Mouse (Mus musculus) intestine, embryonic 16.5 days (tissue): ENCODE measurements around the gene Spon1. TPM values are rescaled to one million over a fixed set of nuclear protein-coding genes. Genes with fewer than 3 reads are reported as not detected.

Experiments used
- ATAC-seq: fragments of 200-750 bp; cut with Nextera tagmentation; 2 replicates; pipeline ENCODE4 v1.8.0; 2017; ENCODE audit warnings: moderate TSS enrichment, moderate library complexity
- H3K27ac ChIP-seq: fragments of 300-500 bp; sonication (generic); 2 replicates; pipeline ENCODE4 v1.5.1; 2014; ENCODE audit warnings: mild to moderate bottlenecking, low read length
- H3K27me3 ChIP-seq: fragments of 300-500 bp; sonication (generic); replicated peaks from 2 replicates; pipeline ENCODE4 v1.6.1; 2014; ENCODE audit warnings: low read length, control low read depth, mixed read lengths; ENCODE audit not compliant: control insufficient read depth, insufficient read depth
- H3K36me3 ChIP-seq: fragments of 300-500 bp; sonication (generic); 2 replicates; pipeline ENCODE4 v1.6.1; 2014; ENCODE audit warnings: low read length, control low read depth; ENCODE audit not compliant: control insufficient read depth, insufficient read depth
- H3K4me1 ChIP-seq: fragments of 300-500 bp; sonication (generic); 2 replicates; pipeline ENCODE4 v1.6.1; 2014; ENCODE audit warnings: low read length, control low read depth, mixed read lengths; ENCODE audit not compliant: control insufficient read depth, insufficient read depth
- H3K4me2 ChIP-seq: fragments of 300-500 bp; sonication (generic); 2 replicates; pipeline ENCODE4 v1.6.1; 2014; ENCODE audit warnings: low read depth, low read length, control low read depth
- H3K4me3 ChIP-seq: fragments of 300-500 bp; sonication (generic); 2 replicates; pipeline ENCODE4 v1.5.1; 2014; ENCODE audit warnings: mild to moderate bottlenecking, low read length
- H3K9ac ChIP-seq: fragments of 300-500 bp; sonication (generic); 2 replicates; pipeline ENCODE4 v1.6.1; 2014; ENCODE audit warnings: low read depth, low read length
- H3K9me3 ChIP-seq: fragments of 300-500 bp; sonication (generic); 2 replicates; pipeline ENCODE4 v1.6.1; 2016; ENCODE audit warnings: low read length, control low read depth; ENCODE audit not compliant: control insufficient read depth
- WGBS: fragments of 180-500 bp; shearing (Covaris S2); extraction: QIAGEN DNeasy Blood & Tissue Kit; methylation state at CpG from one replicate; pipeline ENCODE4 v1.1.7; 2014; 5-methylcytosine and 5-hydroxymethylcytosine counted together
- polyA plus RNA-seq: library from polyadenylated mRNA; unstranded; fragments of >200 nt; fragmentation: Nextera tagmentation; extraction: Ambion mirVana; gene quantifications from 2 replicates; pipeline ENCODE4 v1.2.1, GENCODE M21; 2015

Gene Spon1
- polyA plus RNA-seq, 1 experiment from 2014 or later, result 8.9 TPM

- Histone ChIP-seq H3K9me3 (no peaks in the 10 kb centered on the region), H3K36me3 (no peaks in the 10 kb centered on the region), H3K27ac (0 out of 2 replicates have a peak overlapping the region, but pooled peaks have one; percentile 27), H3K9ac (peak overlapping the region; percentile 11; the same call in 1 of the 2 replicates), H3K4me1 (peaks cover 43% of the 10 kb centered on the region), H3K4me3 (no peak overlapping the region), H3K4me2 (peak overlapping the region; percentile 39; the same call in 1 of the 2 replicates), H3K27me3 (no peaks in the 10 kb centered on the region)
- WGBS, result 49% methylated on average over 6 of the region's 6 CpGs
- no peak for ATAC-seq
These were observed 321.5 kb downstream of the Spon1 start for GRCm38 (mm10) chr7:114087341-114087740.

- Histone ChIP-seq H3K9ac (0 out of 2 replicates have a peak overlapping the region, but pooled peaks have one; percentile 11), H3K4me3 (no peak overlapping the region), H3K4me1 (peaks cover 43% of the 10 kb centered on the region), H3K36me3 (no peaks in the 10 kb centered on the region), H3K27ac (peak overlapping the region; percentile 78), H3K9me3 (no peaks in the 10 kb centered on the region), H3K4me2 (peak overlapping the region; percentile 39), H3K27me3 (no peaks in the 10 kb centered on the region)
- ATAC-seq, result peak; percentile 36; the same call in 1 of the 2 replicates
- 14% methylated on average over 11 of the region's 11 CpGs for WGBS
These were observed 322.2 kb downstream of the Spon1 start for GRCm38 (mm10) chr7:114087986-114088385.

- WGBS, result 50% methylated on average over 5 of the region's 5 CpGs
- no peaks in the 10 kb centered on the region for H3K9me3 ChIP-seq
- no peak overlapping the region for H3K4me3 ChIP-seq
- peak overlapping the region; percentile 24; the same call in 1 of the 2 replicates for H3K9ac ChIP-seq
- no peaks in the 10 kb centered on the region for H3K36me3 ChIP-seq
- H3K27me3 ChIP-seq, result no peaks in the 10 kb centered on the region
- H3K4me2 ChIP-seq, result peak overlapping the region; percentile 27; the same call in 1 of the 2 replicates
- peaks cover 43% of the 10 kb centered on the region for H3K4me1 ChIP-seq
- peak overlapping the region; percentile 82 for H3K27ac ChIP-seq
- peak; percentile 86 for ATAC-seq
These were observed 323.1 kb downstream of the Spon1 start for GRCm38 (mm10) chr7:114088918-114089317.

DNA sequence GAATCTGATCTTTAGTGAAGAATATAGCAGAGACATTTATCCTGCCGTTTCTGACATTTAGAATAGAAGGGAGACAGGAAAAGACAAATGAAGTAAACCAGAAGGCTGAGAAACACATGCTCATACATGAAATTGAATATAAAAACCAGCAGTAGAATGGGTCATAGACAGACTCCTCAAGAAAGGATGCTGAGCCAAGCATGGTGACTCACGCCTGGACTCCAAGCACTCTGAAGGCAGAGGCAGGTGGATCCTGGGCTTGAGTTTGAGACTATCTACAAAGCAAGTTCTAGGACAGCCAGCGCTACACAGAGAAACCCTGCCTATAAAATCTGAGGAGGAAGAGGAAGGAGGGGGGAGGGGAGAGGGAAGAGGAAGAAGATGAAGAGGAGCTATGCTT lies 324.4 kb downstream of the Spon1 start:
- no peak overlapping the region for H3K27ac ChIP-seq
- peaks cover 45% of the 10 kb centered on the region for H3K4me1 ChIP-seq
- no peaks in the 10 kb centered on the region for H3K36me3 ChIP-seq
- H3K27me3 ChIP-seq, result no peaks in the 10 kb centered on the region
- no peak overlapping the region for H3K4me2 ChIP-seq
- H3K4me3 ChIP-seq, result no peak overlapping the region
- no peaks in the 10 kb centered on the region for H3K9me3 ChIP-seq
- ATAC-seq, result no peak
- WGBS, result 73% methylated on average over 3 of the region's 3 CpGs
- no peak overlapping the region for H3K9ac ChIP-seq

GRCm38 (mm10) chr7:114090892-114091545 lies 325.2 kb downstream of the Spon1 start:
- no peaks in the 10 kb centered on the region for H3K36me3 ChIP-seq
- WGBS, result 52% methylated on average over 10 of the region's 10 CpGs
- H3K4me2 ChIP-seq, result no peak overlapping the region
- ATAC-seq, result peak; percentile 19; the same call in 1 of the 2 replicates
- no peaks in the 10 kb centered on the region for H3K27me3 ChIP-seq
- no peaks in the 10 kb centered on the region for H3K9me3 ChIP-seq
- H3K27ac ChIP-seq, result peak overlapping the region; percentile 37
- H3K4me3 ChIP-seq, result no peak overlapping the region
- H3K4me1 ChIP-seq, result peaks cover 43% of the 10 kb centered on the region
- peak overlapping the region; percentile 21; the same call in 1 of the 2 replicates for H3K9ac ChIP-seq
